Mouse (Mus musculus) brain, embryonic 14.5 days (tissue): ENCODE results near the gene Gramd4.

Experiments
- CTCF ChIP-seq: fragments of 200-500 bp; IDR thresholded peaks from 2 replicates; pipeline ENCODE4 v1.5.1; 2012; ENCODE audit warnings: inconsistent platforms, mild to moderate bottlenecking, moderate library complexity, borderline replicate concordance; ENCODE audit not compliant: insufficient read depth, insufficient read length; ENCODE audit errors: extremely low read depth
- POLR2A ChIP-seq: fragments of 200-500 bp; IDR thresholded peaks from 2 replicates; pipeline ENCODE4 v1.6.1; 2012; ENCODE audit warnings: mild to moderate bottlenecking, inconsistent platforms, borderline replicate concordance; ENCODE audit not compliant: poor library complexity, insufficient read depth, insufficient read length, severe bottlenecking; ENCODE audit errors: extremely low read depth

- TF ChIP-seq CTCF (no peak), POLR2A (no peak)
These were observed 110.5 kb downstream of the Gramd4 start for GRCm38 (mm10) chr15:86167787-86168504.
